Mouse (Mus musculus) embryonic facial prominence, embryonic 10.5 days (tissue): ENCODE measurements around the gene Stil. TPM values are rescaled to one million over a fixed set of nuclear protein-coding genes. Genes with fewer than 3 reads are reported as not detected.

Experiments
- DNase-seq: peaks from one replicate; pipeline ENCODE4 v3.0.0-alpha.2; 2017; ENCODE audit warnings: low spot score
- H3K27ac ChIP-seq: fragments of 300-500 bp; sonication (generic); replicated peaks from 2 replicates; pipeline ENCODE4 v1.5.1; 2016; ENCODE audit warnings: mild to moderate bottlenecking
- H3K27me3 ChIP-seq: fragments of 300-500 bp; sonication (generic); replicated peaks from 2 replicates; pipeline ENCODE4 v1.6.1; 2016; ENCODE audit warnings: low read depth, mild to moderate bottlenecking; ENCODE audit not compliant: poor library complexity, severe bottlenecking
- H3K36me3 ChIP-seq: fragments of 300-500 bp; sonication (generic); replicated peaks from 2 replicates; pipeline ENCODE4 v1.6.1; 2016; ENCODE audit warnings: mild to moderate bottlenecking, moderate library complexity
- H3K4me1 ChIP-seq: fragments of 300-500 bp; sonication (generic); 2 replicates; pipeline ENCODE4 v1.6.1; 2016
- H3K4me3 ChIP-seq: fragments of 300-500 bp; sonication (generic); 2 replicates; pipeline ENCODE4 v1.5.1; 2016; ENCODE audit warnings: mild to moderate bottlenecking, moderate library complexity
- H3K9me3 ChIP-seq: fragments of 300-500 bp; sonication (generic); 2 replicates; pipeline ENCODE4 v1.6.1; 2016; ENCODE audit warnings: mild to moderate bottlenecking
- WGBS: fragments of 180-500 bp; shearing (Covaris S2); methylation state at CpG from one replicate; pipeline ENCODE4 v1.1.7; 2016; 5-methylcytosine and 5-hydroxymethylcytosine counted together
- polyA plus RNA-seq: library from polyadenylated mRNA; unstranded; fragments of >200 nt; fragmentation: Nextera tagmentation; extraction: Ambion mirVana; gene quantifications from 2 replicates; pipeline ENCODE4 v1.2.1, GENCODE M21; 2016

Stil gene
- polyA plus RNA-seq, 1 experiment from 2014 or later: 20.5 TPM

- Histone ChIP-seq H3K27ac (no peak overlapping the region), H3K4me3 (no peak overlapping the region), H3K9me3 (no peaks in the 10 kb centered on the region), H3K4me1 (peaks cover 11% of the 10 kb centered on the region), H3K36me3 (no peaks in the 10 kb centered on the region), H3K27me3 (peaks cover 87% of the 10 kb centered on the region)
- WGBS: 69% methylated on average over 2 of the region's 2 CpGs
- no peak for DNase-seq
These were observed 90.6 kb downstream of the Stil start for GRCm38 (mm10) chr4:115090592-115090991.

GRCm38 (mm10) chr4:115091806-115092205, 91.8 kb downstream of the Stil start:
- WGBS: 77% methylated on average over 3 of the region's 3 CpGs
- Histone ChIP-seq H3K4me1 (peaks cover 23% of the 10 kb centered on the region), H3K27ac (no peak overlapping the region), H3K4me3 (no peak overlapping the region), H3K36me3 (no peaks in the 10 kb centered on the region), H3K9me3 (no peaks in the 10 kb centered on the region), H3K27me3 (peaks cover 92% of the 10 kb centered on the region)
- DNase-seq: no peak

Other genes with a start within 250 kb of the Stil start
- 0.09 TPM in 1 of 2 replicates, not detected in the other for gene Gm12830, start 178.4 kb upstream of the Stil start, polyA plus RNA-seq
- 4.6 and 4.8 TPM in 2 replicates for gene Foxd2, start 91.3 kb upstream of the Stil start, polyA plus RNA-seq
- 1.0 and 1.5 TPM in 2 replicates for gene Foxe3, start 74.1 kb upstream of the Stil start, polyA plus RNA-seq
- 71.8 and 77.6 TPM in 2 replicates for gene Cmpk1, start 12.9 kb upstream of the Stil start, polyA plus RNA-seq
- 1.7 and 1.9 TPM in 2 replicates for gene Tal1, start 56.3 kb downstream of the Stil start, polyA plus RNA-seq
- 6.3 and 6.7 TPM in 2 replicates for gene Pdzk1ip1, start 88.5 kb downstream of the Stil start, polyA plus RNA-seq
- 0.24 and 0.25 TPM in 2 replicates for gene Cyp4x1, start 134.1 kb downstream of the Stil start, polyA plus RNA-seq
- gene Cyp4a29, start 241.9 kb downstream of the Stil start, polyA plus RNA-seq: not detected in 2 replicates